Mouse (Mus musculus) olfactory bulb, adult 2 months (tissue): Measurements from ENCODE around the gene Xrn1.

Experiments used
- CTCF ChIP-seq: fragments of 200-500 bp; IDR thresholded peaks from 2 replicates; pipeline ENCODE4 v1.5.1; 2012; ENCODE audit warnings: low read depth, mild to moderate bottlenecking, low read length, moderate library complexity; ENCODE audit not compliant: insufficient read depth
- POLR2A ChIP-seq: fragments of 200-500 bp; IDR thresholded peaks from 2 replicates; pipeline ENCODE4 v1.6.1; 2012; ENCODE audit warnings: mild to moderate bottlenecking, low read depth, low read length, moderate library complexity; ENCODE audit not compliant: insufficient read depth

- TF ChIP-seq CTCF (no peak), POLR2A (no peak)
These were observed 81.0 kb downstream of the Xrn1 start for GRCm38 (mm10) chr9:96035371-96036086.
